Mouse (Mus musculus) forebrain, embryonic 11.5 days (tissue): ENCODE measurements around the gene Srrm2. TPM values are rescaled to one million over a fixed set of nuclear protein-coding genes. Genes with fewer than 3 reads are reported as not detected.

Experiments
- ATAC-seq: fragments of 200-750 bp; cut with Nextera tagmentation; replicated peaks from 2 replicates; pipeline ENCODE4 v1.8.0; 2017; ENCODE audit warnings: moderate TSS enrichment; ENCODE audit not compliant: low FRiP score
- DNase-seq: peaks from one replicate; pipeline ENCODE4 v3.0.0-alpha.2; 2017; ENCODE audit warnings: low spot score
- H3K27ac ChIP-seq: fragments of 300-500 bp; sonication (generic); 2 replicates; pipeline ENCODE4 v1.5.1; 2014; ENCODE audit warnings: low read depth, low read length
- H3K27me3 ChIP-seq: fragments of 300-500 bp; sonication (generic); 2 replicates; pipeline ENCODE4 v1.6.1; 2014; ENCODE audit warnings: mild to moderate bottlenecking, low read length, mixed read lengths; ENCODE audit not compliant: control insufficient read depth, insufficient read depth
- H3K36me3 ChIP-seq: fragments of 300-500 bp; sonication (generic); 2 replicates; pipeline ENCODE4 v1.6.1; 2014; ENCODE audit warnings: mild to moderate bottlenecking, low read length, moderate library complexity, mixed read lengths; ENCODE audit not compliant: control insufficient read depth, insufficient read depth
- H3K4me1 ChIP-seq: fragments of 300-500 bp; sonication (generic); replicated peaks from 2 replicates; pipeline ENCODE4 v1.6.1; 2014; ENCODE audit warnings: low read length, mixed read lengths; ENCODE audit not compliant: control insufficient read depth, insufficient read depth
- H3K4me2 ChIP-seq: fragments of 300-500 bp; sonication (generic); 2 replicates; pipeline ENCODE4 v1.6.1; 2014; ENCODE audit warnings: low read depth, mild to moderate bottlenecking, low read length, moderate library complexity, mixed read lengths; ENCODE audit not compliant: severe bottlenecking
- H3K4me3 ChIP-seq: fragments of 300-500 bp; sonication (generic); 2 replicates; pipeline ENCODE4 v1.5.1; 2014; ENCODE audit warnings: low read depth, low read length
- H3K9ac ChIP-seq: fragments of 300-500 bp; sonication (generic); 2 replicates; pipeline ENCODE4 v1.6.1; 2014; ENCODE audit warnings: low read length
- H3K9me3 ChIP-seq: fragments of 300-500 bp; sonication (generic); 2 replicates; pipeline ENCODE4 v1.6.1; 2016; ENCODE audit warnings: low read length, mixed read lengths; ENCODE audit not compliant: control insufficient read depth
- WGBS: fragments of 180-500 bp; shearing (Covaris S2); extraction: QIAGEN DNeasy Blood & Tissue Kit; methylation state at CpG from one replicate; pipeline ENCODE4 v1.1.7; 2014; 5-methylcytosine and 5-hydroxymethylcytosine counted together
- polyA plus RNA-seq: library from polyadenylated mRNA; unstranded; fragments of >200 nt; fragmentation: Nextera tagmentation; extraction: Ambion mirVana; gene quantifications from 2 replicates; pipeline ENCODE4 v1.2.1, GENCODE M21; 2014

Gene Srrm2
- polyA plus RNA-seq, 1 experiment from 2014 or later: 541 TPM

GRCm38 (mm10) chr17:23841145-23841544 is 50.8 kb downstream of the Srrm2 start:
- Histone ChIP-seq H3K9me3 (no peaks in the 10 kb centered on the region), H3K4me1 (no peaks in the 10 kb centered on the region), H3K27me3 (no peaks in the 10 kb centered on the region), H3K9ac (no peak overlapping the region), H3K4me2 (no peak overlapping the region), H3K27ac (no peak overlapping the region), H3K36me3 (no peaks in the 10 kb centered on the region), H3K4me3 (no peak overlapping the region)
- no peak for ATAC-seq
- peak; percentile 71 for DNase-seq
- 29% methylated on average over 4 of the region's 4 CpGs for WGBS

- WGBS: 41% methylated on average over 23 of the region's 23 CpGs
- Histone ChIP-seq H3K9me3 (no peaks in the 10 kb centered on the region), H3K27ac (no peak overlapping the region), H3K9ac (no peak overlapping the region), H3K36me3 (no peaks in the 10 kb centered on the region), H3K4me1 (no peaks in the 10 kb centered on the region), H3K4me2 (peak overlapping the region; percentile 28; the same call in 1 of the 2 replicates), H3K4me3 (peak overlapping the region; percentile 14; the same call in 1 of the 2 replicates), H3K27me3 (no peaks in the 10 kb centered on the region)
- ATAC-seq: peak; percentile 46
- DNase-seq: peak; percentile 67
These were observed 52.9 kb downstream of the Srrm2 start for GRCm38 (mm10) chr17:23843141-23843811.

- H3K9ac ChIP-seq: no peak within 1 kb of the TSS
- no peak within 1 kb of the TSS for H3K27ac ChIP-seq
- H3K36me3 ChIP-seq: no peaks in the 10 kb centered on the region
- H3K9me3 ChIP-seq: no peaks in the 10 kb centered on the region
- peak; percentile 84 for DNase-seq
- ATAC-seq: peak; percentile 58; the same call in 1 of the 2 replicates
- 11% methylated on average over 19 of the region's 19 CpGs for WGBS
- H3K4me3 ChIP-seq: peak within 1 kb of the TSS; percentile 14
- peak within 1 kb of the TSS; percentile 28; the same call in 1 of the 2 replicates for H3K4me2 ChIP-seq
- no peaks in the 10 kb centered on the region for H3K27me3 ChIP-seq
- H3K4me1 ChIP-seq: no peaks in the 10 kb centered on the region
These were observed 53.5 kb downstream of the Srrm2 start, which contains the start of the genes Prss32 and Prss41 for GRCm38 (mm10) chr17:23843812-23844273. Prss32 (plus strand) TSS chr17:23843855. Prss41 (minus strand) TSS chr17:23844172.

GRCm38 (mm10) chr17:23850028-23850427 is 59.7 kb downstream of the Srrm2 start:
- H3K9ac ChIP-seq: no peak overlapping the region
- DNase-seq (no peak), ATAC-seq (no peak)
- H3K4me3 ChIP-seq: no peak overlapping the region
- H3K27me3 ChIP-seq: no peaks in the 10 kb centered on the region
- no peaks in the 10 kb centered on the region for H3K9me3 ChIP-seq
- H3K4me1 ChIP-seq: no peaks in the 10 kb centered on the region
- no peak overlapping the region for H3K27ac ChIP-seq
- H3K36me3 ChIP-seq: no peaks in the 10 kb centered on the region
- H3K4me2 ChIP-seq: no peak overlapping the region
- 58% methylated on average over 2 of the region's 2 CpGs for WGBS

- ATAC-seq (0 out of 2 replicates have a peak, but pooled peaks have one; percentile 33), DNase-seq (peak; percentile 86)
- H3K27ac ChIP-seq: no peak overlapping the region
- H3K9me3 ChIP-seq: no peaks in the 10 kb centered on the region
- no peaks in the 10 kb centered on the region for H3K36me3 ChIP-seq
- no peak overlapping the region for H3K4me2 ChIP-seq
- H3K4me3 ChIP-seq: no peak overlapping the region
- no peaks in the 10 kb centered on the region for H3K4me1 ChIP-seq
- 63% methylated on average over 18 of the region's 19 CpGs for WGBS
- H3K9ac ChIP-seq: no peak overlapping the region
- no peaks in the 10 kb centered on the region for H3K27me3 ChIP-seq
These were observed 60.8 kb downstream of the Srrm2 start for GRCm38 (mm10) chr17:23850853-23851749.

- Histone ChIP-seq H3K36me3 (no peaks in the 10 kb centered on the region), H3K4me2 (no peak overlapping the region), H3K27ac (no peak overlapping the region), H3K9me3 (no peaks in the 10 kb centered on the region), H3K9ac (no peak overlapping the region), H3K4me3 (no peak overlapping the region), H3K27me3 (no peaks in the 10 kb centered on the region), H3K4me1 (no peaks in the 10 kb centered on the region)
- DNase-seq (peak; percentile 75), ATAC-seq (no peak; the same call in 1 of the 2 replicates)
- 41% methylated on average over 5 of the region's 5 CpGs for WGBS
These were observed 63.0 kb downstream of the Srrm2 start for GRCm38 (mm10) chr17:23853292-23853691.

GRCm38 (mm10) chr17:23854229-23854765 is 64.0 kb downstream of the Srrm2 start:
- no peaks in the 10 kb centered on the region for H3K36me3 ChIP-seq
- DNase-seq (no peak), ATAC-seq (no peak)
- H3K27me3 ChIP-seq: no peaks in the 10 kb centered on the region
- H3K4me1 ChIP-seq: no peaks in the 10 kb centered on the region
- H3K9me3 ChIP-seq: no peaks in the 10 kb centered on the region
- H3K27ac ChIP-seq: no peak overlapping the region
- 89% methylated on average over 10 of the region's 10 CpGs for whole genome bisulfite sequencing
- H3K4me2 ChIP-seq: no peak overlapping the region
- no peak overlapping the region for H3K9ac ChIP-seq
- no peak overlapping the region for H3K4me3 ChIP-seq

- H3K4me1 ChIP-seq: no peaks in the 10 kb centered on the region
- DNase-seq (no peak), ATAC-seq (no peak)
- no peak overlapping the region for H3K4me3 ChIP-seq
- no peak overlapping the region for H3K27ac ChIP-seq
- H3K9me3 ChIP-seq: no peaks in the 10 kb centered on the region
- no peaks in the 10 kb centered on the region for H3K27me3 ChIP-seq
- WGBS: 90% methylated on average over 6 of the region's 6 CpGs
- H3K36me3 ChIP-seq: no peaks in the 10 kb centered on the region
- no peak overlapping the region for H3K9ac ChIP-seq
- H3K4me2 ChIP-seq: no peak overlapping the region
These were observed 66.9 kb downstream of the Srrm2 start for GRCm38 (mm10) chr17:23857193-23857592.
